Mouse (Mus musculus): Measurements from ENCODE around the gene Hoxb6.

DNA sequence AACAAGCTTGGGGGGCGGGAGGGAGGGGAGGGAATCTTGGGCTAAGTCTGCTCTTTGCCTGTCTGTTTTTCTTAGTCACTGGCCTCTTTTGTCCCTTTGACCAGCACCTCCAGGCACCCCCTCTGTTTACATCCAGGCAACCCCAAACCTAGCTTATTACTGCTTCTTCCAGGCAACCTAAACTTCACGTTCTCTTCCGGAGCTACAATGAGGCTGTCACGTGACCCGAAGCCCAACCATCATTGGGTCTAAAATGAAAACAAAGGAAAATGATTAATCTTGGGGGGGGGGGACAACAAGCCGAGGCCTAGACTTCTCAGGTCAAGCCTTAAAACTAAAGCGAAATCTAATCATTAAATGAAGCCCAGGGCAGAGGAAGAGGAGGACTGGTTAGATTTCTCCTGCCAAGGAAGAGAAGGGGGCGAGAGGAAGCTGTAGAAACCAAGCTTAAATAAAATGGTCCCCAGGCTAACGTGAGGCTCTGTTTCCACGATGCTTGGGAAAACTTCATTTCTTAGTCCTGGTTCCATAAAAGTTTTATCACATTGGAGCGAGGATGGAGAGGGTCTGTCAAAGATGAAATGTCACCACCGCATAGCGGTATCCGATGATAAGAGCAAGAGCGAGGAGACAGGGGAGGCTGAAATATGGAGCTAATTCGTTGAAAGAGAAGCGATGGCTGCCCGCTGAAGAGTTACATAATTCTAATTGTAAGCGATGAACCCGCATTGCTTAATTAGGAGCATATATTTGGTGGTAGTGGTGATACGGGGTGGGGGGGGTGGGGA is 56.1 kb downstream of the Hoxb6 start:
- no peak for TF ChIP-seq POLR2A (IDR thresholded peaks at IDR 0.05; ENCODE audit: low read depth, low read length)
- TF ChIP-seq CTCF (conservative IDR thresholded peaks at IDR 0.05 in 1 of 2, IDR thresholded peaks at IDR 0.05 in 1 of 2; ENCODE audit: low read depth in 2 of 2, low read length in 2 of 2), result no peak
- TF ChIP-seq USF2 (conservative IDR thresholded peaks at IDR 0.05; ENCODE audit: low read depth, low read length), result no peak
- TF ChIP-seq ELF1 (IDR thresholded peaks at IDR 0.05; ENCODE audit: low read depth, low read length), result no peak
- no peak for TF ChIP-seq TCF12 (IDR thresholded peaks at IDR 0.05; ENCODE audit: low read depth, low read length)
- no peak for TF ChIP-seq EP300 (IDR thresholded peaks at IDR 0.05; ENCODE audit: low read length)
- TF ChIP-seq USF1 (IDR thresholded peaks at IDR 0.05; ENCODE audit: low read depth, low read length), result peak; percentile 18; the same call in 1 of the 2 replicates
- no peak for TF ChIP-seq NRF1 (IDR thresholded peaks at IDR 0.05; ENCODE audit: low read depth, low read length)
- no peak for TF ChIP-seq GABPA (IDR thresholded peaks at IDR 0.05; ENCODE audit: insufficient replicate concordance, low read depth, low read length)
- no peak for TF ChIP-seq RCOR1 (conservative IDR thresholded peaks at IDR 0.05; ENCODE audit: low read depth, low read length)
